Mouse (Mus musculus): ENCODE measurements around the gene Egfl8. TPM values are rescaled to one million over a fixed set of nuclear protein-coding genes. Genes with fewer than 3 reads are reported as not detected.

Egfl8 gene
- polyA plus RNA-seq, 1 experiment = 7.2 TPM

DNA sequence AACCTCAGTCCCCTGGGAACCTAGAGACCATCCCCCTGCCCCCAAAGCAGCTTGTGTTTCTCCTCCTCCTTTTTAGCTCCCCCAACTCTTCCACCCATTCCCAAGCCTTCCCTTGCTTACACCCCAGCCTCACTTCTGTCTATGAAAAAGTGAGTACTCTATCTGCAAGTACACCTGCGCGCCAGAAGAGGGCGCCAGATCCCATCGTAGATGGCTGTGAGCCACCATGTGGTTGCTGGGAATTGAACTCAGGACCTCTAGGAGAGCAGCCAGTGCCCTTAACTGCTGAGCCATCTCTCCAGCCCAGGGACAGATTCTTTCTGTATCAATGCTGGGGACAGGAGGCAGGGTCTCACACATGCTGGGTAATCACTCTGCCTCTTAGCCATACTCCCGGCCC lies 43.9 kb downstream of the Egfl8 start:
- Histone ChIP-seq H3K27ac (ENCODE audit: control insufficient read depth, insufficient read depth, low read depth, low read length, poor library complexity) (no peak overlapping the region), H3K4me1 (ENCODE audit: control insufficient read depth, insufficient read depth, low read length) (no peaks in the 10 kb centered on the region), H3K4me3 (replicated peaks; ENCODE audit: control insufficient read depth, low read depth, low read length) (no peak overlapping the region)
- 26% methylated on average over 5 of the region's 5 CpGs for WGBS
- no peak for TF ChIP-seq POLR2A (IDR thresholded peaks at IDR 0.05; ENCODE audit: borderline replicate concordance, control insufficient read depth, low read depth, low read length)
- peak; percentile 82 for TF ChIP-seq CTCF (IDR thresholded peaks at IDR 0.05; ENCODE audit: control insufficient read depth, insufficient read depth, low read length)

- H3K27ac ChIP-seq (ENCODE audit: control insufficient read depth, insufficient read depth, low read depth, low read length, poor library complexity) = no peak overlapping the region
- no peaks in the 10 kb centered on the region for H3K4me1 ChIP-seq (ENCODE audit: control insufficient read depth, insufficient read depth, low read length)
- TF ChIP-seq CTCF (IDR thresholded peaks at IDR 0.05; ENCODE audit: control insufficient read depth, insufficient read depth, low read length) = no peak
- TF ChIP-seq POLR2A (IDR thresholded peaks at IDR 0.05; ENCODE audit: borderline replicate concordance, control insufficient read depth, low read depth, low read length) = no peak
- no peak overlapping the region for H3K4me3 ChIP-seq (replicated peaks; ENCODE audit: control insufficient read depth, low read depth, low read length)
- WGBS = 72% methylated on average over 4 of the region's 4 CpGs
These were observed 45.9 kb downstream of the Egfl8 start for GRCm38 (mm10) chr17:34569919-34570318.

DNA sequence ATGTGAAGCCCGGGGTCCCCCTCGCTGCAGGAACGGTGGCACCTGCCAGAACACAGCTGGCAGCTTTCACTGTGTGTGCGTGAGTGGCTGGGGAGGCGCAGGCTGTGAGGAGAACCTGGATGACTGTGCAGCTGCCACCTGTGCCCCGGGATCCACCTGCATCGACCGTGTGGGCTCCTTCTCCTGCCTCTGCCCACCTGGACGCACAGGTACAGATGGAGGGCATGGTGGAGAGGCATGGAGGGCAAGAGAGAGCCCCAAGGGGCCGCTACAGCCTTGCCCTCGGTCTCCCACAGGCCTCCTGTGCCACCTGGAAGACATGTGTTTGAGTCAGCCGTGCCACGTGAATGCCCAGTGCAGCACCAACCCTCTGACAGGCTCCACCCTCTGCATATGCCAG lies 47.4 kb downstream of the Egfl8 start:
- Histone ChIP-seq H3K4me1 (ENCODE audit: control insufficient read depth, insufficient read depth, low read length) (no peaks in the 10 kb centered on the region), H3K27ac (ENCODE audit: control insufficient read depth, insufficient read depth, low read depth, low read length, poor library complexity) (no peak overlapping the region), H3K4me3 (replicated peaks; ENCODE audit: control insufficient read depth, low read depth, low read length) (no peak overlapping the region)
- TF ChIP-seq POLR2A (IDR thresholded peaks at IDR 0.05; ENCODE audit: borderline replicate concordance, control insufficient read depth, low read depth, low read length) (no peak), CTCF (IDR thresholded peaks at IDR 0.05; ENCODE audit: control insufficient read depth, insufficient read depth, low read length) (no peak)
- WGBS = 77% methylated on average over 13 of the region's 13 CpGs

GRCm38 (mm10) chr17:34567311-34567710 lies 48.5 kb downstream of the Egfl8 start:
- WGBS = 79% methylated on average over 9 of the region's 9 CpGs
- no peak overlapping the region for H3K27ac ChIP-seq (ENCODE audit: control insufficient read depth, insufficient read depth, low read depth, low read length, poor library complexity)
- no peak overlapping the region for H3K4me3 ChIP-seq (replicated peaks; ENCODE audit: control insufficient read depth, low read depth, low read length)
- TF ChIP-seq CTCF (IDR thresholded peaks at IDR 0.05; ENCODE audit: control insufficient read depth, insufficient read depth, low read length) (no peak), POLR2A (IDR thresholded peaks at IDR 0.05; ENCODE audit: borderline replicate concordance, control insufficient read depth, low read depth, low read length) (no peak)
- no peaks in the 10 kb centered on the region for H3K4me1 ChIP-seq (ENCODE audit: control insufficient read depth, insufficient read depth, low read length)

GRCm38 (mm10) chr17:34564796-34565195 lies 51.0 kb downstream of the Egfl8 start:
- 83% methylated on average over 3 of the region's 3 CpGs for WGBS
- no peak overlapping the region for H3K4me3 ChIP-seq (replicated peaks; ENCODE audit: control insufficient read depth, low read depth, low read length)
- no peak overlapping the region for H3K27ac ChIP-seq (ENCODE audit: control insufficient read depth, insufficient read depth, low read depth, low read length, poor library complexity)
- H3K4me1 ChIP-seq (ENCODE audit: control insufficient read depth, insufficient read depth, low read length) = peaks cover 3% of the 10 kb centered on the region
- TF ChIP-seq POLR2A (IDR thresholded peaks at IDR 0.05; ENCODE audit: borderline replicate concordance, control insufficient read depth, low read depth, low read length) (no peak), CTCF (IDR thresholded peaks at IDR 0.05; ENCODE audit: control insufficient read depth, insufficient read depth, low read length) (no peak)

DNA sequence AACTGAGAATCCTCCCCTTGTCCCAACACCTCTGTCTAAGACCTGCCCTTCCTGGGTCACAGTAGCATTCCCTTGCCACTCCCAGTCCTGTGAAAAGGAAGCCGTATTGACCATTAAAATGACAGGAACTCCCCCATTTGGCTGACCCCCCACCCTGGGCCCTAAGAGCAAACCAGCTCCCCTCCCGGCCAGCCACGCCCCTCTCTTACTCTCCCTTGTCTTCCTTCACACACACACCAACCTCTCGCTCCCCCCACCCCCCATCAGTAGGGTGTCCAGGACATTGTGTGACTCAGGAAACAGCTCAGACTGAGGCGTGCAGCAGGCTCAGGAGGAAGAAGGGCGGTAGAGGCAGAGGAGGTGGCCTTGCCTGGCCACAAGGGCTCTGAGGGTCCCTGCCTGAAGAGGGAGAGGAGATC lies 51.8 kb downstream of the Egfl8 start, which contains the start of gene Notch4:
Gene Notch4, plus strand, starts transcription at position 266 of the 419 bp plus-strand sequence.
- Histone ChIP-seq H3K27ac (ENCODE audit: control insufficient read depth, insufficient read depth, low read depth, low read length, poor library complexity) (no peak within 1 kb of the TSS), H3K4me3 (replicated peaks; ENCODE audit: control insufficient read depth, low read depth, low read length) (no peak within 1 kb of the TSS), H3K4me1 (ENCODE audit: control insufficient read depth, insufficient read depth, low read length) (peaks cover 3% of the 10 kb centered on the region)
- 13% methylated on average over 6 of the region's 6 CpGs for WGBS
- TF ChIP-seq POLR2A (IDR thresholded peaks at IDR 0.05; ENCODE audit: borderline replicate concordance, control insufficient read depth, low read depth, low read length) = no peak
- no peak for TF ChIP-seq CTCF (IDR thresholded peaks at IDR 0.05; ENCODE audit: control insufficient read depth, insufficient read depth, low read length)

DNA sequence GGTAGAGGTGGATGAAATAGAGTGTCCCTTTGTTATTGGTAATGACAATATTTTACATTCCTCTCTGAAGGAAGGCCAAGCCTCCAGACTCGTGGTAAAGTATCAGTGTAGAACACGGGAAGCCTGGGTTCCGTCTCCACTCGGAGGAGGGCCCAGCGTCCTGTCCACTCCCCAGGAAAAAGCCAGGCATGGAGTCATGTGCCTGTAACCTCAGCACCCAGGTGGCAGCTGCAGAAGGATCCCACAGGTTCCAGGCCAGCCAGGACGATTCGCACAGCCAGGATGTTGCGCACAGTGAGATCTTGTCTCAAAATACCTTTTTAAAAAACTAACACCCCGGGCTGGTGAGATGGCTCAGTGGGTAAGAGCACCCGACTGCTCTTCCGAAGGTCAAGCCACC lies 52.4 kb downstream of the Egfl8 start:
- peaks cover 3% of the 10 kb centered on the region for H3K4me1 ChIP-seq (ENCODE audit: control insufficient read depth, insufficient read depth, low read length)
- H3K27ac ChIP-seq (ENCODE audit: control insufficient read depth, insufficient read depth, low read depth, low read length, poor library complexity) = no peak overlapping the region
- no peak overlapping the region for H3K4me3 ChIP-seq (replicated peaks; ENCODE audit: control insufficient read depth, low read depth, low read length)
- TF ChIP-seq CTCF (IDR thresholded peaks at IDR 0.05; ENCODE audit: control insufficient read depth, insufficient read depth, low read length) (no peak), POLR2A (IDR thresholded peaks at IDR 0.05; ENCODE audit: borderline replicate concordance, control insufficient read depth, low read depth, low read length) (no peak)
- 83% methylated on average over 11 of the region's 11 CpGs for WGBS

Other genes with a start within 250 kb of the Egfl8 start
- gene Btnl1, start 238.8 kb downstream of the Egfl8 start, polyA plus RNA-seq (2011; ENCODE audit: insufficient read depth, insufficient read length, low replicate concordance, missing spikeins) = not detected in 2 replicates
- 0.92 and 3.7 TPM in 2 replicates for gene BC051142, start 217.2 kb downstream of the Egfl8 start, polyA plus RNA-seq (2011; ENCODE audit: insufficient read depth, insufficient read length, low replicate concordance, missing spikeins)
- gene Btnl4, start 138.7 kb downstream of the Egfl8 start, polyA plus RNA-seq (2011; ENCODE audit: insufficient read depth, insufficient read length, low replicate concordance, missing spikeins) = 0.65 and 1.2 TPM in 2 replicates
- gene Btnl6, start 98.6 kb downstream of the Egfl8 start, polyA plus RNA-seq (2011; ENCODE audit: insufficient read depth, insufficient read length, low replicate concordance, missing spikeins) = 1.9 TPM in 1 of 2 replicates, not detected in the other
- gene Notch4, start 51.7 kb downstream of the Egfl8 start, polyA plus RNA-seq (2011; ENCODE audit: insufficient read depth, insufficient read length, low replicate concordance, missing spikeins) = 1.0 and 7.5 TPM in 2 replicates
- gene Gpsm3, start 26.2 kb downstream of the Egfl8 start, polyA plus RNA-seq (2011; ENCODE audit: insufficient read depth, insufficient read length, low replicate concordance, missing spikeins) = 85.2 and 156 TPM in 2 replicates
- 50.3 and 95.1 TPM in 2 replicates for gene Pbx2, start 24.7 kb downstream of the Egfl8 start, polyA plus RNA-seq (2011; ENCODE audit: insufficient read depth, insufficient read length, low replicate concordance, missing spikeins)
- 12.2 and 16.3 TPM in 2 replicates for gene Ager, start 18.1 kb downstream of the Egfl8 start, polyA plus RNA-seq (2011; ENCODE audit: insufficient read depth, insufficient read length, low replicate concordance, missing spikeins)
- 36.4 and 42.3 TPM in 2 replicates for gene Rnf5, start 12.3 kb downstream of the Egfl8 start, polyA plus RNA-seq (2011; ENCODE audit: insufficient read depth, insufficient read length, low replicate concordance, missing spikeins)
- gene Agpat1, start 11.7 kb downstream of the Egfl8 start, polyA plus RNA-seq (2011; ENCODE audit: insufficient read depth, insufficient read length, low replicate concordance, missing spikeins) = 37.4 and 66.7 TPM in 2 replicates
- gene Ppt2, start 12.5 kb upstream of the Egfl8 start, polyA plus RNA-seq (2011; ENCODE audit: insufficient read depth, insufficient read length, low replicate concordance, missing spikeins) = 12.6 and 16.6 TPM in 2 replicates
- gene Prrt1, start 13.6 kb upstream of the Egfl8 start, polyA plus RNA-seq (2011; ENCODE audit: insufficient read depth, insufficient read length, low replicate concordance, missing spikeins) = 2.9 and 4.5 TPM in 2 replicates
- 4.6 and 13.6 TPM in 2 replicates for gene Fkbpl, start 28.8 kb upstream of the Egfl8 start, polyA plus RNA-seq (2011; ENCODE audit: insufficient read depth, insufficient read length, low replicate concordance, missing spikeins)
- 22.4 and 40.2 TPM in 2 replicates for gene Atf6b, start 31.2 kb upstream of the Egfl8 start, polyA plus RNA-seq (2011; ENCODE audit: insufficient read depth, insufficient read length, low replicate concordance, missing spikeins)
- gene Tnxb, start 54.6 kb upstream of the Egfl8 start, polyA plus RNA-seq (2011; ENCODE audit: insufficient read depth, insufficient read length, low replicate concordance, missing spikeins) = 0.17 TPM in 1 of 2 replicates, not detected in the other
- 10.9 and 11.5 TPM in 2 replicates for gene C4b, start 127.9 kb upstream of the Egfl8 start, polyA plus RNA-seq (2011; ENCODE audit: insufficient read depth, insufficient read length, low replicate concordance, missing spikeins)
- gene Cyp21a1, start 188.6 kb upstream of the Egfl8 start, polyA plus RNA-seq (2011; ENCODE audit: insufficient read depth, insufficient read length, low replicate concordance, missing spikeins) = not detected in 2 replicates
- 44.0 and 63.6 TPM in 2 replicates for gene Stk19, start 221.0 kb upstream of the Egfl8 start, polyA plus RNA-seq (2011; ENCODE audit: insufficient read depth, insufficient read length, low replicate concordance, missing spikeins)
- gene Dxo, start 221.0 kb upstream of the Egfl8 start, polyA plus RNA-seq (2011; ENCODE audit: insufficient read depth, insufficient read length, low replicate concordance, missing spikeins) = 52.4 and 73.3 TPM in 2 replicates
- 31.0 and 67.7 TPM in 2 replicates for gene Skiv2l, start 234.2 kb upstream of the Egfl8 start, polyA plus RNA-seq (2011; ENCODE audit: insufficient read depth, insufficient read length, low replicate concordance, missing spikeins)
- 13.1 and 42.2 TPM in 2 replicates for gene Nelfe, start 234.4 kb upstream of the Egfl8 start, polyA plus RNA-seq (2011; ENCODE audit: insufficient read depth, insufficient read length, low replicate concordance, missing spikeins)
- 8.4 and 14.5 TPM in 2 replicates for gene Cfb, start 246.5 kb upstream of the Egfl8 start, polyA plus RNA-seq (2011; ENCODE audit: insufficient read depth, insufficient read length, low replicate concordance, missing spikeins)

Measured in bone marrow, adult 2 months (tissue).